Comparison of ENCODE assay signal across 8 mouse cellular contexts in the genomic region with DNA sequence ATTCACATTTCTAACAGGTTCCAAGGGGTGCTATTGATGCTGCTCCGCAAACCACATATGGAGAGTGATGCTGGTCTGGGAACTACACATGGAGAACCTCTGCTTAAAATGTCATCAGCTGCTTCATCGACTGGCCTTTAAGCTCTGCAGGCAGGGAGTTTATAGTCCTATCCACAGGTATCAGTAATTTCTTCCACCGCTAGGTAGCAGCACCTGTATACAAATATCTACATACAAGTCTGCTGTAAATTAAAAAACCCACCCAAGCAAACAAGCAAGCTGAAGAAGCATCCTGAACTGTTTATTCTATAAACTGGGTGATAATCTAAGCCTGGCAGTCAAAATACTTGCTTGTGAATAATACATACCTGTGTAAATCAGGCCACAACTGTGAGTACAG.
DNase-seq lines count a peak whose midpoint lies in the region; ATAC-seq and TF ChIP-seq lines count a peak whose summit lies in the region.

No protein-coding gene starts in this region.

- no peaks in the 10 kb centered on the region for H3K27me3 ChIP-seq in spleen, adult 2 months (ENCODE audit: control insufficient read depth, insufficient read depth, low read length)

- H3K4me3 ChIP-seq in spleen, adult 2 months (ENCODE audit: extremely low read depth, insufficient read depth, insufficient read length), result no peak overlapping the region

- intact Hi-C loops in heart, postnatal 25 days (cut with DNase I), result loop anchor here (1.0 to 10.0 kb wide), 4 partner anchors 189 to 288 kb away; a partner anchor contains a TSS

- no peak overlapping the region for H3K27ac ChIP-seq in spleen, adult 2 months (ENCODE audit: insufficient read depth, low read length)

- WGBS in spleen, adult 2 months, result 34% methylated on average over 3 of the region's 3 CpGs

- H3K36me3 ChIP-seq in spleen, adult 2 months (ENCODE audit: control insufficient read depth, insufficient read depth, low read length), result no peaks in the 10 kb centered on the region

- peak; percentile 69 for ATAC-seq in common myeloid progenitor, adult 5-6 weeks (replicated peaks; ENCODE audit: low read depth, poor library complexity, severe bottlenecking)
- ATAC-seq in megakaryocyte progenitor cell, adult 5-6 weeks (replicated peaks; ENCODE audit: poor library complexity), result peak; percentile 76
- ATAC-seq in activated CD4-positive, CD25-positive, alpha-beta regulatory T cell, adult 4 months, result no peak

- TF ChIP-seq CTCF in spleen, adult 2 months (IDR thresholded peaks at IDR 0.05; ENCODE audit: extremely low read depth, insufficient read depth, insufficient read length, insufficient replicate concordance), result no peak

- H3K4me1 ChIP-seq in spleen, adult 2 months (ENCODE audit: control insufficient read depth, insufficient read depth, insufficient read length), result no peaks in the 10 kb centered on the region

- DNase-seq in heart, adult 11 months, result peak; percentile 72
- DNase-seq in heart, postnatal 25 days (ENCODE audit: low spot score), result no peak
- DNase-seq in spleen, adult 2 months (ENCODE audit: low read depth in 1 of 2, low spot score in 2 of 2), result peak; percentile 17 to 44
- no peak for DNase-seq in spleen, adult 12 weeks (ENCODE audit: low spot score)
- peak; percentile 50 for DNase-seq in induced T-regulatory cell, adult 2 months (ENCODE audit: low read depth)

- no peak for TF ChIP-seq POLR2A in spleen, adult 2 months (IDR thresholded peaks at IDR 0.05; ENCODE audit: low read depth, low read length)

Comparison
In these comparisons a context has a peak if more than half of its experiments do, and no peak if none do; other contexts are left out.
1. DNase-seq: peak in heart, adult 11 months (single experiment), spleen, adult 2 months (2 of 2) and induced T-regulatory cell, adult 2 months (single experiment); none in heart, postnatal 25 days (single experiment) and spleen, adult 12 weeks (single experiment).